1 mouse cellular context compared by ENCODE assay signal in the genomic region with DNA sequence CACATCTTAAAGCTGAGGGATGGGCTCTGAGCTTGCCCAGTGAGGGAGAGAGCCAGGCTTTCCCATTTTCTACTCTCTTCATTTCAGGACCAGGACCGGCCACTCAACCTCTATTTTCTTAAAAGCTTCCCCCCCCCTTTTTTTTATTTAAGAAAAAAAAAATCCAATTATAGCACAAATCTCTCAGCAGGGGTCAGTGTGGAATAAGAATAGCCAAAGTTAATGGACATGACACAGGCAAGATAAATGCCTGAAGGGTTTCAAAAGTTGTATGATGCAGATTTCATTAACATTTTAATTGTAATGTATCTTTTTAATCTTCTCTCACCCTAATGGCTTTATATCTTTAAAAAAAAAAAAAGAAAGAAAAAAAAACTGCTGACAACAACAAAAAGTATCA.
TF ChIP-seq lines count a peak whose summit lies in the region.

No protein-coding gene starts in this region.

TF ChIP-seq in CH12.LX, 34 proteins besides CTCF, POLR2A, EP300 and RAD21:
- TF ChIP-seq HCFC1 (IDR thresholded peaks at IDR 0.05; ENCODE audit: low read depth, low read length) = no peak
- peak; percentile 32; the same call in 1 of the 2 replicates for TF ChIP-seq SMC3 (IDR thresholded peaks at IDR 0.05; ENCODE audit: low read depth, low read length)
- peak; percentile 85 for TF ChIP-seq ZNF384 (IDR thresholded peaks at IDR 0.05; ENCODE audit: low read depth, low read length)
TF ChIP-seq in CH12.LX: peak in this region for 2.
